Mouse (Mus musculus) heart, adult 2 months (tissue): Measurements from ENCODE around the gene B4galt5.

Experiments used
- CTCF ChIP-seq: fragments of 200-600 bp; IDR thresholded peaks from 2 replicates; pipeline ENCODE4 v1.8.1; 2022; ENCODE audit warnings: antibody characterized with exemption, mild to moderate bottlenecking, moderate library complexity
- EP300 ChIP-seq: fragments of 200-500 bp; IDR thresholded peaks from 2 replicates; pipeline ENCODE4 v1.6.1; 2011; ENCODE audit warnings: low read depth, low read length, control low read depth; ENCODE audit not compliant: insufficient read depth
- POLR2A ChIP-seq: fragments of 200-500 bp; IDR thresholded peaks from 2 replicates; pipeline ENCODE4 v1.6.1; 2011; ENCODE audit warnings: mild to moderate bottlenecking, low read depth, low read length, control low read depth; ENCODE audit not compliant: insufficient read depth

DNA sequence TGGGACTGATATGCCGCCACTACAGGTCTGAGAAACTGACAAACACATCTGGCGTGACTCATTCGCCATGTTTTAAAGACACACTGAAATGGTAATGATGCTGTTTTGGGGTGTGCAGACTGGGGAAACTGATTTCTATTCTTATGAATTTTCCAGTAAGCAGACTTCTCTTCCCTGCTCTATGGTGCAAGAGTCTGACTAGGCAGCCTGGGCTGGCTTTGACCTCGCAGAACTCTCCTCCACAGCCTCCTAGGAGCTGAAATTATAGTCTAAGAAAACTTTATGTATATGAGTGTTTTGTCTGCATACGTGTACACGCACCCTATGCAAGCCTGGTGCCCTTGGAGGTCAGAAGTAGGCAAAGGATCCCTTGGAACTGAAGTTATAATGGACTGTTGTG, 45.2 kb downstream of the B4galt5 start:
- TF ChIP-seq EP300 (no peak), CTCF (no peak), POLR2A (no peak)
